ENCODE assay signal across 16 mouse cellular contexts in the genomic region with DNA sequence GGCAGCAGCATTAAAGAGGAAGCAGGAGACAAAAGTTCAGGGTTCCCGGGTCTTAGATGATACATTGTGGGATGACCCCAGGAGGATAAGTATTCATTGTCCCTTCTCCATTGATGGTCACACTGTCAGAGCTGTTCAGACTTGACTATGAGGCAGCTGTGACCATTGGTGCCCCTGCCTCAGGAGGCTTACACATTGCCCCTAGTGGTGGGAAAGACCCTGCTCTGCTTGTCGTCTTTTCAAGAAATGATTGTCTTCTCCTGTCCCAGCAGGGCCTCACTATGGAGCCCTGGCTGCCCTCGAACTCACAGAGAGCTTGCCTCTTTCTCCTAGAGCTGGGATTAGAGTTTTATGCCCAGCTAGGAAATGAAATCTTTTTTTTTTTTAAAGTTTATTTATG. TPM values are rescaled to one million over a fixed set of nuclear protein-coding genes. Genes with fewer than 3 reads are reported as not detected.
DNase-seq lines count a peak whose midpoint lies in the region; ATAC-seq and TF ChIP-seq lines count a peak whose summit lies in the region.
"Had no signal": no experiment of that assay in that cellular context is flagged by ENCODE, and none has a peak within 500 bp of the region (broad histone marks: within the 10 kb centered on the region; RNA-seq: fewer than 3 reads in every experiment).

No protein-coding gene starts in this region.

- no peak for TF ChIP-seq EP300 in liver, postnatal 0 days (IDR thresholded peaks at IDR 0.05; ENCODE audit: low read depth)
- no peak for TF ChIP-seq EP300 in MEL (IDR thresholded peaks at IDR 0.05; ENCODE audit: low read depth in 1 of 2, low read length in 2 of 2)

- no peak overlapping the region for H3K9ac ChIP-seq in forebrain, postnatal 0 days
- no peak overlapping the region for H3K9ac ChIP-seq in forebrain, embryonic 14.5 days (ENCODE audit: low read length)
- H3K9ac ChIP-seq in liver, postnatal 0 days (replicated peaks): no peak overlapping the region
- H3K9ac ChIP-seq in liver, embryonic 12.5 days: no peak overlapping the region
- no peak overlapping the region for H3K9ac ChIP-seq in MEL (ENCODE audit: control insufficient read depth, low read depth, low read length, poor library complexity, severe bottlenecking)
- H3K9ac ChIP-seq: midbrain, embryonic 12.5 days; neural tube, embryonic 12.5 days had no signal

- TF ChIP-seq CTCF in forebrain, postnatal 0 days (IDR thresholded peaks at IDR 0.05; ENCODE audit: low read depth): peak; percentile 52
- TF ChIP-seq CTCF in liver, postnatal 0 days (IDR thresholded peaks at IDR 0.05; ENCODE audit: low read depth): 0 out of 2 replicates have a peak, but pooled peaks have one; percentile 31
- peak in 2 of 3 experiments; percentile 29 to 32; a peak in 3 of 6 replicates for TF ChIP-seq CTCF in MEL (IDR thresholded peaks at IDR 0.05 in 2 of 3, conservative IDR thresholded peaks at IDR 0.05 in 1 of 3; ENCODE audit: control insufficient read depth in 1 of 3, insufficient read depth in 1 of 3, low read depth in 2 of 3, low read length in 3 of 3, poor library complexity in 1 of 3, severe bottlenecking in 1 of 3)

- H3K27me3 ChIP-seq in forebrain, postnatal 0 days (ENCODE audit: insufficient read depth, low read length): no peaks in the 10 kb centered on the region
- H3K27me3 ChIP-seq in forebrain, embryonic 14.5 days (replicated peaks; ENCODE audit: control insufficient read depth, insufficient read depth, low read length): no peaks in the 10 kb centered on the region
- H3K27me3 ChIP-seq in liver, postnatal 0 days (ENCODE audit: insufficient read depth, low read length): no peaks in the 10 kb centered on the region
- no peaks in the 10 kb centered on the region for H3K27me3 ChIP-seq in liver, embryonic 12.5 days (replicated peaks)
- no peaks in the 10 kb centered on the region for H3K27me3 ChIP-seq in MEL (ENCODE audit: control insufficient read depth in 1 of 2, insufficient read depth in 2 of 2, low read length in 2 of 2)
- H3K27me3 ChIP-seq: midbrain, embryonic 12.5 days; neural tube, embryonic 12.5 days had no signal

- H3K4me1 ChIP-seq in forebrain, postnatal 0 days (ENCODE audit: insufficient read depth): no peaks in the 10 kb centered on the region
- H3K4me1 ChIP-seq in forebrain, embryonic 14.5 days (ENCODE audit: control insufficient read depth, insufficient read depth, low read length): peaks cover 2% of the 10 kb centered on the region; the same call in 1 of the 2 replicates
- H3K4me1 ChIP-seq in liver, postnatal 0 days (ENCODE audit: insufficient read depth): peaks cover 17% of the 10 kb centered on the region
- H3K4me1 ChIP-seq in liver, embryonic 12.5 days: peaks cover 21% of the 10 kb centered on the region
- H3K4me1 ChIP-seq in MEL (ENCODE audit: control insufficient read depth in 1 of 2, insufficient read depth in 2 of 2, low read length in 2 of 2): peaks cover 6 to 13% of the 10 kb centered on the region in 2 experiments

- ATAC-seq in forebrain, postnatal 0 days: 0 out of 2 replicates have a peak, but pooled peaks have one; percentile 32
- ATAC-seq in forebrain, embryonic 14.5 days: no peak
- no peak for ATAC-seq in liver, postnatal 0 days
- ATAC-seq in liver, embryonic 12.5 days: no peak

- H3K9me3 ChIP-seq in forebrain, postnatal 0 days (ENCODE audit: low read length): no peaks in the 10 kb centered on the region
- no peaks in the 10 kb centered on the region for H3K9me3 ChIP-seq in forebrain, embryonic 14.5 days (replicated peaks; ENCODE audit: control insufficient read depth, low read length)
- no peaks in the 10 kb centered on the region for H3K9me3 ChIP-seq in liver, postnatal 0 days (ENCODE audit: low read length)
- no peaks in the 10 kb centered on the region for H3K9me3 ChIP-seq in liver, embryonic 12.5 days (replicated peaks)
- no peaks in the 10 kb centered on the region for H3K9me3 ChIP-seq in MEL (replicated peaks; ENCODE audit: insufficient read depth, low read length)
- H3K9me3 ChIP-seq: midbrain, embryonic 12.5 days; neural tube, embryonic 12.5 days had no signal

- peaks cover 51% of the 10 kb centered on the region for H3K36me3 ChIP-seq in forebrain, postnatal 0 days (ENCODE audit: insufficient read depth)
- peaks cover 48% of the 10 kb centered on the region for H3K36me3 ChIP-seq in forebrain, embryonic 14.5 days (ENCODE audit: control insufficient read depth, insufficient read depth, low read length)
- peaks cover 44% of the 10 kb centered on the region for H3K36me3 ChIP-seq in liver, postnatal 0 days (replicated peaks; ENCODE audit: insufficient read depth, low read length)
- peaks cover 63% of the 10 kb centered on the region for H3K36me3 ChIP-seq in liver, embryonic 12.5 days
- H3K36me3 ChIP-seq in MEL (ENCODE audit: control insufficient read depth in 1 of 2, insufficient read depth in 2 of 2, low read length in 2 of 2): peaks cover 5 to 6% of the 10 kb centered on the region in 2 experiments

- WGBS in forebrain, postnatal 0 days: 60% methylated on average over 3 of the region's 3 CpGs
- WGBS in forebrain, embryonic 14.5 days: 67% methylated on average over 3 of the region's 3 CpGs
- 72% methylated on average over 3 of the region's 3 CpGs for WGBS in liver, postnatal 0 days (ENCODE audit: insufficient replicate concordance)
- WGBS in liver, embryonic 12.5 days (ENCODE audit: insufficient replicate concordance): 63% methylated on average over 3 of the region's 3 CpGs

- no peak for TF ChIP-seq RAD21 in MEL (IDR thresholded peaks at IDR 0.05; ENCODE audit: low read depth, low read length)

- no peak overlapping the region for H3K4me2 ChIP-seq in forebrain, postnatal 0 days (ENCODE audit: low read depth)
- H3K4me2 ChIP-seq in forebrain, embryonic 14.5 days (ENCODE audit: low read length): no peak overlapping the region
- H3K4me2 ChIP-seq in liver, postnatal 0 days (ENCODE audit: low read depth, low read length): no peak overlapping the region
- no peak overlapping the region for H3K4me2 ChIP-seq in liver, embryonic 12.5 days
- H3K4me2 ChIP-seq: midbrain, embryonic 12.5 days; neural tube, embryonic 12.5 days had no signal

- no peak for DNase-seq in forebrain, postnatal 0 days
- no peak for DNase-seq in forebrain, embryonic 14.5 days (ENCODE audit: low spot score)
- DNase-seq in liver, postnatal 0 days: no peak
- no peak for DNase-seq in MEL (ENCODE audit: low read depth, low spot score)
- peak; percentile 22 for DNase-seq in mesoderm, embryonic 11.5 days (ENCODE audit: low read depth, low spot score)
- DNase-seq in spleen, postnatal 4 days (ENCODE audit: low spot score in 2 of 2): no peak
- DNase-seq in cerebellum, adult 9-10 months: no peak
- DNase-seq: adrenal gland, postnatal 14 days; kidney, adult 2 months; layer of hippocampus, adult 9-11 months; lung, adult 2 months had no signal

- H3K27ac ChIP-seq in forebrain, postnatal 0 days (ENCODE audit: low read depth, low read length): no peak overlapping the region
- no peak overlapping the region for H3K27ac ChIP-seq in forebrain, embryonic 14.5 days (ENCODE audit: low read depth, low read length)
- no peak overlapping the region for H3K27ac ChIP-seq in liver, postnatal 0 days (ENCODE audit: low read depth)
- H3K27ac ChIP-seq in liver, embryonic 12.5 days: no peak overlapping the region
- no peak overlapping the region for H3K27ac ChIP-seq in MEL (ENCODE audit: control insufficient read depth, low read depth, low read length)
- H3K27ac ChIP-seq: midbrain, embryonic 12.5 days; neural tube, embryonic 12.5 days had no signal

- H3K79me2 ChIP-seq in MEL (ENCODE audit: control insufficient read depth, insufficient read depth, low read length, poor library complexity): peaks cover 6% of the 10 kb centered on the region

- TF ChIP-seq POLR2A in MEL (IDR thresholded peaks at IDR 0.05; ENCODE audit: control insufficient read depth in 1 of 2, insufficient read depth in 1 of 2, low read depth in 1 of 2, low read length in 2 of 2, poor library complexity in 1 of 2): no peak

- H3K4me3 ChIP-seq in forebrain, postnatal 0 days (ENCODE audit: low read depth, low read length): no peak overlapping the region
- no peak overlapping the region for H3K4me3 ChIP-seq in forebrain, embryonic 14.5 days (ENCODE audit: low read depth, low read length)
- H3K4me3 ChIP-seq in liver, postnatal 0 days (ENCODE audit: low read depth, low read length): no peak overlapping the region
- H3K4me3 ChIP-seq in liver, embryonic 12.5 days: no peak overlapping the region
- no peak overlapping the region for H3K4me3 ChIP-seq in MEL (ENCODE audit: control insufficient read depth in 1 of 2, insufficient read depth in 1 of 2, low read depth in 2 of 2, low read length in 2 of 2)
- H3K4me3 ChIP-seq: midbrain, embryonic 12.5 days; neural tube, embryonic 12.5 days had no signal

RNA-seq across cellular contexts. Expression of gene Tomt, which starts 5.8 kb away (rescaled TPM):
- not detected in 2 replicates for total RNA-seq in forebrain, postnatal 0 days (2014; rRNA removed)
- polyA plus RNA-seq in forebrain, postnatal 0 days (2015; fragmentation: Nextera tagmentation; extraction: Ambion mirVana): 0.27 and 0.34 TPM in 2 replicates
- 0.18 and 0.36 TPM in 2 replicates for polyA plus RNA-seq in forebrain, embryonic 14.5 days (2014; fragmentation: Nextera tagmentation; extraction: Ambion mirVana)
- polyA plus RNA-seq in liver, postnatal 0 days (2015; fragmentation: Nextera tagmentation; extraction: Ambion mirVana): 0.09 and 0.12 TPM in 2 replicates
- polyA plus RNA-seq in liver, embryonic 12.5 days (2016; fragmentation: Nextera tagmentation; extraction: Ambion mirVana): 0.14 and 0.30 TPM in 2 replicates
- 0.78 and 1.3 TPM in 2 replicates for total RNA-seq in MEL (2012; rRNA removed)
- under 1 TPM in 1 of 2 experiments, not detected in 1; 0.82 TPM for polyA plus RNA-seq in MEL (2012; ENCODE audit: insufficient read depth in 1 of 2, insufficient read length in 2 of 2, low read depth in 1 of 2, low replicate concordance in 2 of 2, missing spikeins in 1 of 2)
- total RNA-seq: adrenal gland, postnatal 14 days had no signal
- polyA plus RNA-seq: lung, adult 2 months had no signal

RNA-seq across cellular contexts. Expression of gene Lamtor1, which starts 6.3 kb away (rescaled TPM):
- 96.3 and 105 TPM in 2 replicates for total RNA-seq in forebrain, postnatal 0 days (2014; rRNA removed)
- 176 and 205 TPM in 2 replicates for polyA plus RNA-seq in forebrain, postnatal 0 days (2015; fragmentation: Nextera tagmentation; extraction: Ambion mirVana)
- polyA plus RNA-seq in forebrain, embryonic 14.5 days (2014; fragmentation: Nextera tagmentation; extraction: Ambion mirVana): 181 and 201 TPM in 2 replicates
- polyA plus RNA-seq in liver, postnatal 0 days (2015; fragmentation: Nextera tagmentation; extraction: Ambion mirVana): 61.5 and 62.2 TPM in 2 replicates
- 82.3 and 82.5 TPM in 2 replicates for polyA plus RNA-seq in liver, embryonic 12.5 days (2016; fragmentation: Nextera tagmentation; extraction: Ambion mirVana)
- total RNA-seq in MEL (2012; rRNA removed): 70.5 and 79.5 TPM in 2 replicates
- polyA plus RNA-seq in MEL (2012; ENCODE audit: insufficient read depth in 1 of 2, insufficient read length in 2 of 2, low read depth in 1 of 2, low replicate concordance in 2 of 2, missing spikeins in 1 of 2): 100 to 1,000 TPM in 1 of 2 experiments, not detected in 1; 115 TPM

RNA-seq across cellular contexts. Expression of gene Lrrc51, which starts 21.7 kb away (rescaled TPM):
- 4.8 and 5.4 TPM in 2 replicates for total RNA-seq in forebrain, postnatal 0 days (2014; rRNA removed)
- polyA plus RNA-seq in forebrain, postnatal 0 days (2015; fragmentation: Nextera tagmentation; extraction: Ambion mirVana): 9.1 and 10.6 TPM in 2 replicates
- polyA plus RNA-seq in forebrain, embryonic 14.5 days (2014; fragmentation: Nextera tagmentation; extraction: Ambion mirVana): 9.6 and 12.9 TPM in 2 replicates
- polyA plus RNA-seq in liver, postnatal 0 days (2015; fragmentation: Nextera tagmentation; extraction: Ambion mirVana): 2.5 and 3.1 TPM in 2 replicates
- 2.8 and 3.6 TPM in 2 replicates for polyA plus RNA-seq in liver, embryonic 12.5 days (2016; fragmentation: Nextera tagmentation; extraction: Ambion mirVana)
- 13.6 and 14.8 TPM in 2 replicates for total RNA-seq in MEL (2012; rRNA removed)
- 10 to 100 TPM in 1 of 2 experiments, not detected in 1; 30.8 TPM for polyA plus RNA-seq in MEL (2012; ENCODE audit: insufficient read depth in 1 of 2, insufficient read length in 2 of 2, low read depth in 1 of 2, low replicate concordance in 2 of 2, missing spikeins in 1 of 2)

RNA-seq across cellular contexts. Expression of gene Numa1, which starts 21.9 kb away (rescaled TPM):
- 58.3 and 74.2 TPM in 2 replicates for total RNA-seq in forebrain, postnatal 0 days (2014; rRNA removed)
- polyA plus RNA-seq in forebrain, postnatal 0 days (2015; fragmentation: Nextera tagmentation; extraction: Ambion mirVana): 18.1 and 24.3 TPM in 2 replicates
- polyA plus RNA-seq in forebrain, embryonic 14.5 days (2014; fragmentation: Nextera tagmentation; extraction: Ambion mirVana): 72.4 and 74.4 TPM in 2 replicates
- polyA plus RNA-seq in liver, postnatal 0 days (2015; fragmentation: Nextera tagmentation; extraction: Ambion mirVana): 14.1 and 17.2 TPM in 2 replicates
- 48.7 and 53.0 TPM in 2 replicates for polyA plus RNA-seq in liver, embryonic 12.5 days (2016; fragmentation: Nextera tagmentation; extraction: Ambion mirVana)
- 48.7 and 54.5 TPM in 2 replicates for total RNA-seq in MEL (2012; rRNA removed)
- 10 to 100 TPM; 50.0 to 91.2 TPM for polyA plus RNA-seq in MEL (2012; ENCODE audit: insufficient read depth in 1 of 2, insufficient read length in 2 of 2, low read depth in 1 of 2, low replicate concordance in 2 of 2, missing spikeins in 1 of 2)

RNA-seq across cellular contexts. Expression of gene Folr1, which starts 41.4 kb away (rescaled TPM):
- 7.0 and 10.5 TPM in 2 replicates for total RNA-seq in forebrain, postnatal 0 days (2014; rRNA removed)
- 38.5 and 49.6 TPM in 2 replicates for polyA plus RNA-seq in forebrain, postnatal 0 days (2015; fragmentation: Nextera tagmentation; extraction: Ambion mirVana)
- polyA plus RNA-seq in forebrain, embryonic 14.5 days (2014; fragmentation: Nextera tagmentation; extraction: Ambion mirVana): 26.1 and 30.6 TPM in 2 replicates
- polyA plus RNA-seq in liver, postnatal 0 days (2015; fragmentation: Nextera tagmentation; extraction: Ambion mirVana): 0.63 and 0.92 TPM in 2 replicates
- polyA plus RNA-seq in liver, embryonic 12.5 days (2016; fragmentation: Nextera tagmentation; extraction: Ambion mirVana): 0.50 and 0.70 TPM in 2 replicates
- 0.12 TPM in 1 of 2 replicates, not detected in the other for total RNA-seq in MEL (2012; rRNA removed)
- under 1 TPM in 1 of 2 experiments, not detected in 1; 0.07 TPM for polyA plus RNA-seq in MEL (2012; ENCODE audit: insufficient read depth in 1 of 2, insufficient read length in 2 of 2, low read depth in 1 of 2, low replicate concordance in 2 of 2, missing spikeins in 1 of 2)
- total RNA-seq: hematopoietic stem cell, adult 5-6 weeks had no signal
- polyA plus RNA-seq: limb, embryonic 11.5 days had no signal
